Mouse (Mus musculus) E14TG2a.4 (cell line): ENCODE results near the gene Pjvk.
"Not testable (repeated sequence)": the region's sequence is repeated elsewhere in the genome, so short reads cannot be mapped to it uniquely, and the experiment has no call there.

Experiments
- H3K27me3 ChIP-seq: 2 replicates; pipeline ENCODE4 v1.6.1; 2014; ENCODE audit warnings: low read length, control low read depth; ENCODE audit not compliant: insufficient read depth
- H3K36me3 ChIP-seq: 2 replicates; pipeline ENCODE4 v1.6.1; 2014; ENCODE audit warnings: low read length, control low read depth; ENCODE audit not compliant: insufficient read depth
- H3K4me1 ChIP-seq: replicated peaks from 2 replicates; pipeline ENCODE4 v1.6.1; 2014; ENCODE audit warnings: low read depth, low read length, control low read depth
- H3K4me3 ChIP-seq: replicated peaks from 2 replicates; pipeline ENCODE4 v1.5.1; 2014; ENCODE audit warnings: mild to moderate bottlenecking, low read length
- H3K9me3 ChIP-seq: 2 replicates; pipeline ENCODE4 v1.6.1; 2014; ENCODE audit warnings: low read length, control low read depth
- CTCF ChIP-seq: conservative IDR thresholded peaks from 2 replicates; pipeline ENCODE4 v1.5.1; 2014; ENCODE audit warnings: low read length
- NANOG ChIP-seq: IDR thresholded peaks from 2 replicates; pipeline ENCODE4 v1.6.1; 2014; ENCODE audit warnings: borderline replicate concordance, low read length, mixed read lengths
- POU5F1 ChIP-seq: IDR thresholded peaks from 2 replicates; pipeline ENCODE4 v1.6.1; 2014; ENCODE audit warnings: low read length, borderline replicate concordance

Gene Pjvk

GRCm38 (mm10) chr2:76647883-76648570 lies at the start of gene Pjvk, which contains the start of gene Prkra:
Pjvk (plus strand) TSS chr2:76648476.
Prkra (minus strand) TSS chr2:76648015.
- Histone ChIP-seq H3K4me1 (peaks cover 12% of the 10 kb centered on the region), H3K27me3 (peaks cover 12% of the 10 kb centered on the region), H3K9me3 (no peaks in the 10 kb centered on the region), H3K4me3 (peak within 1 kb of the TSS; percentile 93), H3K36me3 (no peaks in the 10 kb centered on the region)
- TF ChIP-seq NANOG (no peak), CTCF (no peak), POU5F1 (no peak)

DNA sequence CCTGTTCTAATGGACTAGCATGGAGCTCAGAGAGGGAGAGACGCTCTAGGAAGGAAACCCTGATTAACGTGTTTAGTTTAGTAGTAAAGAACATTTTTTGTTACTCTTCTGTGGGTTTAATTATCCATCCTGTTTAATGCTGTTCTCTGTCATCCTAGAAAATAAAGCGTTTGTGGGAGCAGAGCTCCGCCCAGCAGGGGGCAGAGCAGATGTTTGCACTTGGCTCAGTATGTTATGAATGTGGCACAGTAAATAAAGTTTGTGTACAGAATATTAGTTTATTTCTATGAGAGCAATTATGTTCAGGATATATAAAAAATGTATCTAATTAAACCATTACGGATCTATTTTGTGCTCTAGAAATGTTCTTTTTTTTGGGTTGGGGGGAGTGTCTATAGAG lies 49.1 kb upstream of the Pjvk start:
- Histone ChIP-seq H3K9me3 (no peaks in the 10 kb centered on the region), H3K27me3 (no peaks in the 10 kb centered on the region), H3K4me3 (no peak overlapping the region), H3K36me3 (no peaks in the 10 kb centered on the region), H3K4me1 (no peaks in the 10 kb centered on the region)
- TF ChIP-seq NANOG = no peak
- TF ChIP-seq CTCF = no peak
- no peak for TF ChIP-seq POU5F1

- H3K9me3 ChIP-seq = no peaks in the 10 kb centered on the region
- H3K4me1 ChIP-seq = no peaks in the 10 kb centered on the region
- H3K36me3 ChIP-seq = no peaks in the 10 kb centered on the region
- TF ChIP-seq POU5F1 (no peak), NANOG (no peak), CTCF (no peak)
- H3K27me3 ChIP-seq = no peaks in the 10 kb centered on the region
- H3K4me3 ChIP-seq = no peak overlapping the region
These were observed 46.0 kb upstream of the Pjvk start for GRCm38 (mm10) chr2:76602256-76602655.

- no peaks in the 10 kb centered on the region for H3K27me3 ChIP-seq
- no peaks in the 10 kb centered on the region for H3K9me3 ChIP-seq
- H3K4me1 ChIP-seq = no peaks in the 10 kb centered on the region
- H3K4me3 ChIP-seq = no peak overlapping the region
- no peak for TF ChIP-seq POU5F1
- no peak for TF ChIP-seq NANOG
- no peak for TF ChIP-seq CTCF
- H3K36me3 ChIP-seq = no peaks in the 10 kb centered on the region
These were observed 41.6 kb upstream of the Pjvk start for GRCm38 (mm10) chr2:76606704-76607103.

- Histone ChIP-seq H3K36me3 (no peaks in the 10 kb centered on the region), H3K9me3 (no peaks in the 10 kb centered on the region), H3K4me3 (no peak overlapping the region), H3K27me3 (no peaks in the 10 kb centered on the region), H3K4me1 (no peaks in the 10 kb centered on the region)
- TF ChIP-seq NANOG (no peak), CTCF (no peak), POU5F1 (no peak)
These were observed 37.8 kb upstream of the Pjvk start for GRCm38 (mm10) chr2:76610326-76611104.

DNA sequence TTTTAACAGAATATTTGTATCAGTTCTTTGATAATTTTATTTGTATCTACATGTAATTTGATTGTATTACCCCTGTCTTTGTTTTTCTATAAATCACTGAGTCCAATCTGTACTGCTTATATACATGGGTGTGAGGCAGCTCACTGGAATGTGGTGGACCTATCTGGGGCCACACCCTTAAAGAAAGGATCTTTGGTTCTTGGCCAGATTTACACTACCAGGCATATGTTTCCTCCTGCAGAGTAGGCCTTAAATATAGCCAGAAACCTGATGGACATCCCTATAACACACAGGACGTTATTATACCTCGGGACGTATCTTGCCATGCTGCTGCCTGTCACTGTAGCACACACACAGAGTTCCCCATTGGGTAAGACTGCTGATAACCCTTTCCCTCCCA lies 36.3 kb upstream of the Pjvk start:
- TF ChIP-seq NANOG (no peak), CTCF (no peak), POU5F1 (no peak)
- no peaks in the 10 kb centered on the region for H3K36me3 ChIP-seq
- no peak overlapping the region for H3K4me3 ChIP-seq
- no peaks in the 10 kb centered on the region for H3K27me3 ChIP-seq
- no peaks in the 10 kb centered on the region for H3K4me1 ChIP-seq
- no peaks in the 10 kb centered on the region for H3K9me3 ChIP-seq

- no peaks in the 10 kb centered on the region for H3K9me3 ChIP-seq
- TF ChIP-seq NANOG (no peak), CTCF (peak; percentile 95)
- no peaks in the 10 kb centered on the region for H3K4me1 ChIP-seq
- no peak overlapping the region for H3K4me3 ChIP-seq
- no peaks in the 10 kb centered on the region for H3K27me3 ChIP-seq
- no peaks in the 10 kb centered on the region for H3K36me3 ChIP-seq
These were observed 30.2 kb upstream of the Pjvk start for GRCm38 (mm10) chr2:76618078-76618477.

DNA sequence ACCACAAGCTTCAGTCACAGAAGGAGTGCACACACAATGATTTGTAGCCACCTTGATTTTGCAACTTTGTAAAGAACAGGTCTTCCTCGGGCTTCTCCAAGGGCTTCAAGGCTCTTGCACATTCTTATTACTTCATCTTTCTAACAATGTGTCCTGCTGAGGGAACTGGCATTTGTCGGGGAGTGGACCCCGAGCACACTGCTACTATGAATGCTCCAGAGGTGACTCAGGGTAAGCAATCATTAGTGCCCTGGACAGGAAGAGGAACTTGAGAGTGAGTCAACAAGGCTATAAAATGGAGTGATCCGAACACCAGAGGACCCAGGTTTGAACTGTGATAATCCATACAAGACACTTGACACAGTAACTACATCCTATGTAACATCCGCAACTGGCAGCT lies 28.1 kb upstream of the Pjvk start:
- H3K4me3 ChIP-seq = no peak overlapping the region
- peaks cover 10% of the 10 kb centered on the region for H3K9me3 ChIP-seq
- no peak for TF ChIP-seq NANOG
- no peak for TF ChIP-seq CTCF
- no peak for TF ChIP-seq POU5F1
- H3K27me3 ChIP-seq = no peaks in the 10 kb centered on the region
- H3K4me1 ChIP-seq = no peaks in the 10 kb centered on the region
- H3K36me3 ChIP-seq = no peaks in the 10 kb centered on the region

- no peak for TF ChIP-seq CTCF
- no peak for TF ChIP-seq NANOG
- TF ChIP-seq POU5F1 = no peak
- Histone ChIP-seq H3K36me3 (no peaks in the 10 kb centered on the region), H3K4me3 (no peak overlapping the region), H3K9me3 (peaks cover 25% of the 10 kb centered on the region), H3K4me1 (no peaks in the 10 kb centered on the region), H3K27me3 (no peaks in the 10 kb centered on the region)
These were observed 26.6 kb upstream of the Pjvk start for GRCm38 (mm10) chr2:76621724-76622123.

GRCm38 (mm10) chr2:76622316-76622715 lies 26.0 kb upstream of the Pjvk start:
- not testable (repeated sequence) for H3K4me3 ChIP-seq, H3K4me1 ChIP-seq, H3K27me3 ChIP-seq, H3K36me3 ChIP-seq
- peaks cover 27% of the 10 kb centered on the region for H3K9me3 ChIP-seq
